Mouse (Mus musculus): ENCODE measurements around the gene Arhgap24.
"Not testable (repeated sequence)": the region's sequence is repeated elsewhere in the genome, so short reads cannot be mapped to it uniquely, and the experiment has no call there.

Arhgap24 gene

GRCm38 (mm10) chr5:102813271-102813670, 332.1 kb downstream of the Arhgap24 start:
- DNase-seq: no peak

GRCm38 (mm10) chr5:102817641-102818040, 336.4 kb downstream of the Arhgap24 start:
- no peak for DNase-seq

- DNase-seq: no peak
Measured at GRCm38 (mm10) chr5:102825538-102825937, 344.3 kb downstream of the Arhgap24 start.

GRCm38 (mm10) chr5:102839071-102839470, 357.9 kb downstream of the Arhgap24 start:
- DNase-seq: no peak

- DNase-seq: no peak
Measured at GRCm38 (mm10) chr5:102843934-102844709, 362.9 kb downstream of the Arhgap24 start.

GRCm38 (mm10) chr5:102844731-102845598, 363.8 kb downstream of the Arhgap24 start:
- peak; percentile 10 for DNase-seq

GRCm38 (mm10) chr5:102845800-102846199, 364.6 kb downstream of the Arhgap24 start:
- DNase-seq: no peak

- DNase-seq: no peak
Measured at GRCm38 (mm10) chr5:102847859-102848258, 366.7 kb downstream of the Arhgap24 start.

GRCm38 (mm10) chr5:102851761-102852160, 370.6 kb downstream of the Arhgap24 start:
- no peak for DNase-seq

GRCm38 (mm10) chr5:102853750-102854149, 372.6 kb downstream of the Arhgap24 start:
- DNase-seq: no peak

GRCm38 (mm10) chr5:102855805-102856204, 374.6 kb downstream of the Arhgap24 start:
- DNase-seq: no peak

- DNase-seq: no peak
Measured at GRCm38 (mm10) chr5:102858047-102858446, 376.9 kb downstream of the Arhgap24 start.

- DNase-seq: no peak
Measured at GRCm38 (mm10) chr5:102859749-102860148, 378.6 kb downstream of the Arhgap24 start.

GRCm38 (mm10) chr5:102868196-102868595, 387.0 kb downstream of the Arhgap24 start:
- no peak for DNase-seq

GRCm38 (mm10) chr5:102872996-102873395, 391.8 kb downstream of the Arhgap24 start:
- not testable (repeated sequence) for DNase-seq

GRCm38 (mm10) chr5:102874605-102875298, 393.6 kb downstream of the Arhgap24 start:
- peak; percentile 16 for DNase-seq

- DNase-seq: peak; percentile 15
Measured at GRCm38 (mm10) chr5:102875628-102876027, 394.4 kb downstream of the Arhgap24 start.

- DNase-seq: no peak
Measured at GRCm38 (mm10) chr5:102888482-102889162, 407.4 kb downstream of the Arhgap24 start.

GRCm38 (mm10) chr5:102889163-102889488, 407.9 kb downstream of the Arhgap24 start:
- no peak for DNase-seq

GRCm38 (mm10) chr5:102892226-102892625, 411.0 kb downstream of the Arhgap24 start:
- no peak for DNase-seq

- DNase-seq: no peak
Measured at GRCm38 (mm10) chr5:102898301-102898700, 417.1 kb downstream of the Arhgap24 start.

- no peak for DNase-seq
Measured at GRCm38 (mm10) chr5:102899680-102900215, 418.6 kb downstream of the Arhgap24 start.

All from thymus, postnatal 4 days (tissue).